Mouse (Mus musculus) hindbrain, embryonic 15.5 days (tissue): ENCODE measurements around the gene Pde6h. TPM values are rescaled to one million over a fixed set of nuclear protein-coding genes. Genes with fewer than 3 reads are reported as not detected.

ENCODE experiments used
- ATAC-seq: fragments of 200-750 bp; cut with Nextera tagmentation; 2 replicates; pipeline ENCODE4 v1.8.0; 2017; ENCODE audit warnings: low read depth, moderate number of reproducible peaks, moderate TSS enrichment; ENCODE audit not compliant: low FRiP score
- H3K27ac ChIP-seq: fragments of 300-500 bp; sonication (generic); replicated peaks from 2 replicates; pipeline ENCODE4 v1.5.1; 2015; ENCODE audit warnings: mild to moderate bottlenecking, inconsistent platforms
- H3K27me3 ChIP-seq: fragments of 300-500 bp; sonication (generic); 2 replicates; pipeline ENCODE4 v1.6.1; 2015; ENCODE audit warnings: control low read depth, inconsistent platforms
- H3K36me3 ChIP-seq: fragments of 300-500 bp; sonication (generic); 2 replicates; pipeline ENCODE4 v1.6.1; 2015; ENCODE audit warnings: control low read depth, inconsistent platforms
- H3K4me1 ChIP-seq: fragments of 300-500 bp; sonication (generic); replicated peaks from 2 replicates; pipeline ENCODE4 v1.6.1; 2015; ENCODE audit warnings: control low read depth, inconsistent platforms
- H3K4me2 ChIP-seq: fragments of 300-500 bp; sonication (generic); 2 replicates; pipeline ENCODE4 v1.6.1; 2015; ENCODE audit warnings: moderate library complexity, mild to moderate bottlenecking, inconsistent platforms
- H3K4me3 ChIP-seq: fragments of 300-500 bp; sonication (generic); 2 replicates; pipeline ENCODE4 v1.5.1; 2015; ENCODE audit warnings: mild to moderate bottlenecking, inconsistent platforms
- H3K9ac ChIP-seq: fragments of 300-500 bp; sonication (generic); 2 replicates; pipeline ENCODE4 v1.6.1; 2015; ENCODE audit warnings: inconsistent platforms
- H3K9me3 ChIP-seq: fragments of 300-500 bp; sonication (generic); 2 replicates; pipeline ENCODE4 v1.6.1; 2016; ENCODE audit warnings: control low read depth, inconsistent platforms
- WGBS: fragments of 180-500 bp; shearing (Covaris S2); methylation state at CpG from one replicate; pipeline ENCODE4 v1.1.7; 2015; 5-methylcytosine and 5-hydroxymethylcytosine counted together
- polyA plus RNA-seq: library from polyadenylated mRNA; unstranded; fragments of >200 nt; fragmentation: Nextera tagmentation; extraction: Ambion mirVana; gene quantifications from 2 replicates; pipeline ENCODE4 v1.2.1, GENCODE M21; 2015

The Pde6h gene
- polyA plus RNA-seq, 1 experiment from 2014 or later, result 1.1 TPM

GRCm38 (mm10) chr6:136944511-136944910, 20.9 kb downstream of the Pde6h start:
- no peak for ATAC-seq
- Histone ChIP-seq H3K4me2 (no peak overlapping the region), H3K27ac (no peak overlapping the region), H3K36me3 (no peaks in the 10 kb centered on the region), H3K4me3 (no peak overlapping the region), H3K4me1 (no peaks in the 10 kb centered on the region), H3K27me3 (no peaks in the 10 kb centered on the region), H3K9ac (no peak overlapping the region), H3K9me3 (no peaks in the 10 kb centered on the region)
- 92% methylated on average over 8 of the region's 8 CpGs for WGBS

- Histone ChIP-seq H3K4me1 (no peaks in the 10 kb centered on the region), H3K36me3 (no peaks in the 10 kb centered on the region), H3K27ac (no peak overlapping the region), H3K9ac (no peak overlapping the region), H3K4me3 (no peak overlapping the region), H3K27me3 (no peaks in the 10 kb centered on the region), H3K9me3 (no peaks in the 10 kb centered on the region), H3K4me2 (no peak overlapping the region)
- no peak for ATAC-seq
- 89% methylated on average over 5 of the region's 5 CpGs for WGBS
Observed at GRCm38 (mm10) chr6:136946241-136946640, 22.6 kb downstream of the Pde6h start.

- H3K4me2 ChIP-seq, result no peak overlapping the region
- no peak overlapping the region for H3K27ac ChIP-seq
- 39% methylated on average over 8 of the region's 9 CpGs for WGBS
- H3K9me3 ChIP-seq, result no peaks in the 10 kb centered on the region
- peak; percentile 68; the same call in 1 of the 2 replicates for ATAC-seq
- H3K9ac ChIP-seq, result no peak overlapping the region
- H3K4me1 ChIP-seq, result no peaks in the 10 kb centered on the region
- H3K4me3 ChIP-seq, result no peak overlapping the region
- H3K27me3 ChIP-seq, result no peaks in the 10 kb centered on the region
- no peaks in the 10 kb centered on the region for H3K36me3 ChIP-seq
Observed at GRCm38 (mm10) chr6:136946943-136947342, 23.3 kb downstream of the Pde6h start.

GRCm38 (mm10) chr6:136947716-136948115, 24.1 kb downstream of the Pde6h start:
- no peak overlapping the region for H3K9ac ChIP-seq
- 30% methylated on average over 4 of the region's 4 CpGs for WGBS
- no peak for ATAC-seq
- no peaks in the 10 kb centered on the region for H3K36me3 ChIP-seq
- H3K27ac ChIP-seq, result no peak overlapping the region
- no peaks in the 10 kb centered on the region for H3K27me3 ChIP-seq
- H3K9me3 ChIP-seq, result no peaks in the 10 kb centered on the region
- H3K4me2 ChIP-seq, result no peak overlapping the region
- H3K4me1 ChIP-seq, result no peaks in the 10 kb centered on the region
- no peak overlapping the region for H3K4me3 ChIP-seq

GRCm38 (mm10) chr6:136950171-136950570, 26.5 kb downstream of the Pde6h start:
- Histone ChIP-seq H3K9ac (no peak overlapping the region), H3K9me3 (no peaks in the 10 kb centered on the region), H3K4me3 (no peak overlapping the region), H3K27ac (no peak overlapping the region), H3K27me3 (no peaks in the 10 kb centered on the region), H3K36me3 (no peaks in the 10 kb centered on the region), H3K4me1 (no peaks in the 10 kb centered on the region), H3K4me2 (no peak overlapping the region)
- ATAC-seq, result no peak
- WGBS, result 93% methylated on average over 2 of the region's 2 CpGs

- no peak overlapping the region for H3K4me2 ChIP-seq
- no peaks in the 10 kb centered on the region for H3K27me3 ChIP-seq
- no peak for ATAC-seq
- no peaks in the 10 kb centered on the region for H3K4me1 ChIP-seq
- no peak overlapping the region for H3K9ac ChIP-seq
- no peaks in the 10 kb centered on the region for H3K36me3 ChIP-seq
- no peak overlapping the region for H3K4me3 ChIP-seq
- H3K27ac ChIP-seq, result no peak overlapping the region
- WGBS, result 93% methylated on average over 9 of the region's 9 CpGs
- no peaks in the 10 kb centered on the region for H3K9me3 ChIP-seq
Observed at GRCm38 (mm10) chr6:136952930-136953329, 29.3 kb downstream of the Pde6h start.

GRCm38 (mm10) chr6:136954192-136954591, 30.6 kb downstream of the Pde6h start:
- WGBS, result 81% methylated on average over 6 of the region's 6 CpGs
- no peak for ATAC-seq
- Histone ChIP-seq H3K27me3 (no peaks in the 10 kb centered on the region), H3K9ac (no peak overlapping the region), H3K9me3 (no peaks in the 10 kb centered on the region), H3K4me2 (no peak overlapping the region), H3K4me3 (no peak overlapping the region), H3K4me1 (no peaks in the 10 kb centered on the region), H3K27ac (no peak overlapping the region), H3K36me3 (no peaks in the 10 kb centered on the region)

- H3K27ac ChIP-seq, result no peak overlapping the region
- 93% methylated on average over 8 of the region's 8 CpGs for WGBS
- ATAC-seq, result no peak
- no peaks in the 10 kb centered on the region for H3K9me3 ChIP-seq
- no peaks in the 10 kb centered on the region for H3K36me3 ChIP-seq
- H3K4me3 ChIP-seq, result no peak overlapping the region
- no peak overlapping the region for H3K9ac ChIP-seq
- no peaks in the 10 kb centered on the region for H3K4me1 ChIP-seq
- H3K27me3 ChIP-seq, result no peaks in the 10 kb centered on the region
- no peak overlapping the region for H3K4me2 ChIP-seq
Observed at GRCm38 (mm10) chr6:136954715-136955114, 31.1 kb downstream of the Pde6h start.

- no peak overlapping the region for H3K9ac ChIP-seq
- no peaks in the 10 kb centered on the region for H3K9me3 ChIP-seq
Observed at GRCm38 (mm10) chr6:136955240-136955639, 31.6 kb downstream of the Pde6h start.

GRCm38 (mm10) chr6:136957062-136957461, 33.4 kb downstream of the Pde6h start:
- 42% methylated on average over 7 of the region's 7 CpGs for WGBS
- Histone ChIP-seq H3K4me1 (no peaks in the 10 kb centered on the region), H3K4me2 (no peak overlapping the region), H3K9me3 (no peaks in the 10 kb centered on the region), H3K27me3 (no peaks in the 10 kb centered on the region), H3K9ac (no peak overlapping the region), H3K36me3 (no peaks in the 10 kb centered on the region), H3K27ac (no peak overlapping the region), H3K4me3 (no peak overlapping the region)
- ATAC-seq, result no peak

More at GRCm38 (mm10) chr6:136955240-136955639, 31.6 kb downstream of the Pde6h start:
- Histone ChIP-seq H3K4me2 (no peak overlapping the region), H3K27me3 (no peaks in the 10 kb centered on the region), H3K4me3 (no peak overlapping the region), H3K36me3 (no peaks in the 10 kb centered on the region), H3K4me1 (no peaks in the 10 kb centered on the region), H3K27ac (no peak overlapping the region)
- no peak for ATAC-seq
- WGBS, result 85% methylated on average over 3 of the region's 3 CpGs

- Histone ChIP-seq H3K4me3 (no peak overlapping the region), H3K36me3 (no peaks in the 10 kb centered on the region), H3K27me3 (no peaks in the 10 kb centered on the region), H3K4me1 (no peaks in the 10 kb centered on the region), H3K9ac (no peak overlapping the region), H3K27ac (no peak overlapping the region), H3K9me3 (no peaks in the 10 kb centered on the region), H3K4me2 (no peak overlapping the region)
- no peak for ATAC-seq
- 73% methylated on average over 11 of the region's 11 CpGs for WGBS
Observed at GRCm38 (mm10) chr6:136959131-136959530, 35.5 kb downstream of the Pde6h start.

- no peak for ATAC-seq
- Histone ChIP-seq H3K27me3 (no peaks in the 10 kb centered on the region), H3K36me3 (no peaks in the 10 kb centered on the region), H3K4me1 (no peaks in the 10 kb centered on the region), H3K4me3 (no peak overlapping the region), H3K4me2 (no peak overlapping the region), H3K9me3 (no peaks in the 10 kb centered on the region), H3K9ac (no peak overlapping the region), H3K27ac (no peak overlapping the region)
- WGBS, result 87% methylated on average over 11 of the region's 11 CpGs
Observed at GRCm38 (mm10) chr6:136962957-136963356, 39.3 kb downstream of the Pde6h start.
